Mouse (Mus musculus): ENCODE results near the gene Nsun6. TPM values are rescaled to one million over a fixed set of nuclear protein-coding genes. Genes with fewer than 3 reads are reported as not detected.

Nsun6 gene
- polyA plus RNA-seq, 2 experiments, result 5.9 to 12.0 TPM

DNA sequence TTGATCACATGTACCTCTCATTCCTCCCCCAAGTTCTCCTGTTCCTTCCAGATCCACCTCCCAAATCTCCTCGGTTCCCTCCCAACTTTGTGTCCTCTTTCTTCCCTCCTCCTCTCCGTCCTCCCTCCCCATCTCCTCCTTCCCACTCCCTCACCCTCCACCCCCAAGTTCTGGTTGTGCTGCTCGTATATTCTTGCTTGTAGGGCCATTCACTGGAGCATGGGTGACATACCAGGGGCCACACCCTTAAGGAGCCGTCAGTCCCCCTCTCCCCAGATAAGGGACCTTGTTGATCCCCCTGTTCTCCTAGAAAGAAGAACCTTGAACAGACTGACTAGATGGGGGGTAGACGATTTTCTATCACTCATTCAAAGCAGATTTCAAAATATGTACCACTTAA lies 12.2 kb upstream of the Nsun6 start:
- Histone ChIP-seq H3K27ac (replicated peaks; ENCODE audit: low read depth, low read length) (no peak overlapping the region), H3K36me3 (ENCODE audit: control insufficient read depth, insufficient read depth, low read length) (peaks cover 32% of the 10 kb centered on the region), H3K4me2 (replicated peaks; ENCODE audit: low read depth, low read length, severe bottlenecking) (no peak overlapping the region), H3K9me3 (ENCODE audit: control insufficient read depth, low read length) (no peaks in the 10 kb centered on the region), H3K4me3 (replicated peaks; ENCODE audit: low read length) (no peak overlapping the region), H3K9ac (ENCODE audit: low read depth, low read length, severe bottlenecking) (no peak overlapping the region), H3K27me3 (ENCODE audit: control insufficient read depth, insufficient read depth, low read length) (no peaks in the 10 kb centered on the region), H3K4me1 (ENCODE audit: control insufficient read depth, insufficient read depth, low read length) (0 out of 2 replicates have a peak, but pooled peaks cover 2% of the 10 kb centered on the region)
- ATAC-seq (ENCODE audit: low FRiP score, low read depth) (no peak), DNase-seq (ENCODE audit: low spot score) (no peak)
- WGBS, result 63% methylated on average over 5 of the region's 5 CpGs
- no peak for TF ChIP-seq POLR2A (IDR thresholded peaks at IDR 0.05; ENCODE audit: borderline replicate concordance, extremely low read depth, insufficient read depth, insufficient read length)

DNA sequence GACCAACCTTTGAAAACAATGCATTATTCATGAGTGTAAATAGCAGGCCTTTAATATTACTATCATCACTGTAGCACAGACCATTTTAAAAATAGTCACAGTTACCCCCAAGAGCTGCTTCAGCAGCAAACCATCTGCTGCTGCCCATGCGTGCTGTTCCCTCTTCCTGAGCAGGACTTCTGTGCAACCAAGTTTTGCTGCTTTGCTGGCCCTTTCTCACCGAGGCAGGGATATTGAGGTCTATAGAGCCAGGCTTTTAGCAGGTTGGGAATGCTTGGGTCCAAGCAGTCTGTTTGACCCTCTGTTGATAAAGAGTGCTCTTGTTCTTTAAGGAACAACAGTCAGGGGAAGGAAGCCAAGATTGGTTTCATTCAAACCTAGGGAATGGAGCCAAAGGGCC lies 10.6 kb upstream of the Nsun6 start:
- TF ChIP-seq POLR2A (IDR thresholded peaks at IDR 0.05; ENCODE audit: borderline replicate concordance, extremely low read depth, insufficient read depth, insufficient read length), result no peak
- no peak overlapping the region for H3K4me3 ChIP-seq (replicated peaks; ENCODE audit: low read length)

DNA sequence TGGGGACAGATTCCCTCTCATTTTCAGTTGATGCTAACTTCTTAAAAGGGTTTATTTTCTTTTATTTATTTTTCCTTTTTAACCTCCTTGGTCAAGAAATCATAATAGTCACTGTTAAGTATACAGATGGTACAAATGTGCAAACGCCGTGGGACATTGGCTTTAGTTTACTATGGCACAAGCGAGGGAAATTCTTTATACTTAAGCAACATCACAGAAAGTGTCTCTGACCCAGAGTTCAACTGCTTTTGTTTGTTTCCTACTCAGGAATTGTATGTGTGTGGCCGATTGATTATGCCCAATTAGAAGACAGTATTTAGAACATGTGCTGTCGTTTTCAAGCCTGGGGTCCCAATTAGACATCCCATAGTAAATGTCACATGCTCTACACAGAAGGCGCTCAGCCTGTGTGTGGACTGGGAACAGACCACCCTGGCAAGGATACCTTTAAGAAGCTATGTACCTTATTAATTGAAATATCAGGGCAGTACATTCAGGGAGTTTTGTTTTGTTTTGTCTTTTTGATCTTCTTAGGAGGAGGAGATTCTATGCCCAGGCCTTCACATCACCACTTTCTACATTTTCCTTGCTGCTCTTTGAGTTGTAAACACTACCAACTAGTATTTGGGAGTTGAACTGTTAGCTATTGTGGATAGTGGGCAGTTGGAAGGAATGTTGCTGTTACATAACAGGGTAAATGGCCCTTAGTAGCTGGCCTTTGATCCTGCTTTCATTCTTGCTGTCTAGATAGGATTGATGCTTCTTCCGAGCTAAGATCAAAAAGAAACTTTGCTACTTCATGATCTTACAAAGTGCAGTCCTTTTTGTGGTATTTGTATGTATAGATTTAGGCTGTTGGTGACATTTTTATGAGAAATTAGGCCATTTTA lies 9.8 kb upstream of the Nsun6 start:
- Histone ChIP-seq H3K27me3 (ENCODE audit: control insufficient read depth, insufficient read depth, low read length) (no peaks in the 10 kb centered on the region), H3K9me3 (ENCODE audit: control insufficient read depth, low read length) (no peaks in the 10 kb centered on the region), H3K4me3 (replicated peaks; ENCODE audit: low read length) (no peak overlapping the region), H3K36me3 (ENCODE audit: control insufficient read depth, insufficient read depth, low read length) (peaks cover 15% of the 10 kb centered on the region), H3K27ac (replicated peaks; ENCODE audit: low read depth, low read length) (no peak overlapping the region), H3K9ac (ENCODE audit: low read depth, low read length, severe bottlenecking) (no peak overlapping the region), H3K4me1 (ENCODE audit: control insufficient read depth, insufficient read depth, low read length) (0 out of 2 replicates have a peak, but pooled peaks cover 2% of the 10 kb centered on the region), H3K4me2 (replicated peaks; ENCODE audit: low read depth, low read length, severe bottlenecking) (no peak overlapping the region)
- TF ChIP-seq POLR2A (IDR thresholded peaks at IDR 0.05; ENCODE audit: borderline replicate concordance, extremely low read depth, insufficient read depth, insufficient read length), result no peak
- ATAC-seq (ENCODE audit: low FRiP score, low read depth) (no peak), DNase-seq (ENCODE audit: low spot score) (no peak)
- WGBS, result 68% methylated on average over 7 of the region's 7 CpGs

More for the DNA sequence above, 10.6 kb upstream of the Nsun6 start:
- H3K9me3 ChIP-seq (ENCODE audit: control insufficient read depth, low read length), result no peaks in the 10 kb centered on the region
- no peaks in the 10 kb centered on the region for H3K27me3 ChIP-seq (ENCODE audit: control insufficient read depth, insufficient read depth, low read length)
- H3K36me3 ChIP-seq (ENCODE audit: control insufficient read depth, insufficient read depth, low read length), result peaks cover 19% of the 10 kb centered on the region
- WGBS, result 84% methylated on average over 2 of the region's 2 CpGs
- H3K4me1 ChIP-seq (ENCODE audit: control insufficient read depth, insufficient read depth, low read length), result 0 out of 2 replicates have a peak, but pooled peaks cover 2% of the 10 kb centered on the region
- DNase-seq (ENCODE audit: low spot score) (no peak), ATAC-seq (ENCODE audit: low FRiP score, low read depth) (no peak)
- H3K27ac ChIP-seq (replicated peaks; ENCODE audit: low read depth, low read length), result no peak overlapping the region
- no peak overlapping the region for H3K4me2 ChIP-seq (replicated peaks; ENCODE audit: low read depth, low read length, severe bottlenecking)
- H3K9ac ChIP-seq (ENCODE audit: low read depth, low read length, severe bottlenecking), result no peak overlapping the region

DNA sequence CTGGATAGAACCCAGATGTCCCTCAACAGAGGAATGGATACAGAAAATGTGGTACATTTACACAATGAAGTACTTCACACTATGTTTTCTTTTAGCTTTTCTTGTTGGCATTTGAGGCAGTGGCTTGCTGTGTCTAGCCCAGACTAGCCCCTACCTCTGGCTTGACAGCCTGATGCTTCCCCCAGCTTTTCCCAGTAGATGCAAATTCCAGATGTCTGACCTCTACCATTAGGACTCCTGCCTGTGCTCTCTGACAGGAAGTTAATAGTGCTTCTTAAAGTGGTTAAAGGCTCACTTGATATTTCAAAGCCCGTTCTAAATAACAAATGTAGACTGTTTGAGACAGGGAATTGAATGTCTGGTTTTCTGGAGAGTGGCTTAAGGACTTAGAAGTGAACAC lies 8.9 kb upstream of the Nsun6 start:
- Histone ChIP-seq H3K27ac (replicated peaks; ENCODE audit: low read depth, low read length) (no peak overlapping the region), H3K4me3 (replicated peaks; ENCODE audit: low read length) (no peak overlapping the region), H3K9me3 (ENCODE audit: control insufficient read depth, low read length) (no peaks in the 10 kb centered on the region), H3K4me1 (ENCODE audit: control insufficient read depth, insufficient read depth, low read length) (0 out of 2 replicates have a peak, but pooled peaks cover 2% of the 10 kb centered on the region), H3K9ac (ENCODE audit: low read depth, low read length, severe bottlenecking) (no peak overlapping the region), H3K27me3 (ENCODE audit: control insufficient read depth, insufficient read depth, low read length) (no peaks in the 10 kb centered on the region), H3K4me2 (replicated peaks; ENCODE audit: low read depth, low read length, severe bottlenecking) (no peak overlapping the region), H3K36me3 (ENCODE audit: control insufficient read depth, insufficient read depth, low read length) (peaks cover 11% of the 10 kb centered on the region; the same call in 1 of the 2 replicates)
- ATAC-seq (ENCODE audit: low FRiP score, low read depth) (no peak), DNase-seq (ENCODE audit: low spot score) (no peak)
- TF ChIP-seq POLR2A (IDR thresholded peaks at IDR 0.05; ENCODE audit: borderline replicate concordance, extremely low read depth, insufficient read depth, insufficient read length), result no peak
- WGBS, result 31% methylated on average over 1 of the region's 1 CpGs

GRCm38 (mm10) chr2:15060856-15061255 lies 6.0 kb upstream of the Nsun6 start:
- TF ChIP-seq POLR2A (IDR thresholded peaks at IDR 0.05; ENCODE audit: borderline replicate concordance, extremely low read depth, insufficient read depth, insufficient read length), result no peak
- Histone ChIP-seq H3K36me3 (ENCODE audit: control insufficient read depth, insufficient read depth, low read length) (peaks cover 14% of the 10 kb centered on the region; the same call in 1 of the 2 replicates), H3K27ac (replicated peaks; ENCODE audit: low read depth, low read length) (no peak overlapping the region), H3K9me3 (ENCODE audit: control insufficient read depth, low read length) (no peaks in the 10 kb centered on the region), H3K27me3 (ENCODE audit: control insufficient read depth, insufficient read depth, low read length) (no peaks in the 10 kb centered on the region), H3K4me3 (replicated peaks; ENCODE audit: low read length) (no peak overlapping the region), H3K4me1 (ENCODE audit: control insufficient read depth, insufficient read depth, low read length) (peaks cover 10% of the 10 kb centered on the region), H3K4me2 (replicated peaks; ENCODE audit: low read depth, low read length, severe bottlenecking) (no peak overlapping the region), H3K9ac (ENCODE audit: low read depth, low read length, severe bottlenecking) (no peak overlapping the region)
- 85% methylated on average over 3 of the region's 3 CpGs for WGBS
- no peak for ATAC-seq (ENCODE audit: low FRiP score, low read depth)
- DNase-seq (ENCODE audit: low spot score), result no peak

All from limb, embryonic 14.5 days (tissue).